Mouse (Mus musculus) kidney, adult 8-10 months (tissue): ENCODE data around the gene Proca1.
"Not testable (repeated sequence)": the region's sequence is repeated elsewhere in the genome, so short reads cannot be mapped to it uniquely, and the experiment has no call there.

Experiments used
- DNase-seq, 2 experiments: peaks; one replicate each; pipeline ENCODE4 v3.0.0; 2022

Gene Proca1

DNA sequence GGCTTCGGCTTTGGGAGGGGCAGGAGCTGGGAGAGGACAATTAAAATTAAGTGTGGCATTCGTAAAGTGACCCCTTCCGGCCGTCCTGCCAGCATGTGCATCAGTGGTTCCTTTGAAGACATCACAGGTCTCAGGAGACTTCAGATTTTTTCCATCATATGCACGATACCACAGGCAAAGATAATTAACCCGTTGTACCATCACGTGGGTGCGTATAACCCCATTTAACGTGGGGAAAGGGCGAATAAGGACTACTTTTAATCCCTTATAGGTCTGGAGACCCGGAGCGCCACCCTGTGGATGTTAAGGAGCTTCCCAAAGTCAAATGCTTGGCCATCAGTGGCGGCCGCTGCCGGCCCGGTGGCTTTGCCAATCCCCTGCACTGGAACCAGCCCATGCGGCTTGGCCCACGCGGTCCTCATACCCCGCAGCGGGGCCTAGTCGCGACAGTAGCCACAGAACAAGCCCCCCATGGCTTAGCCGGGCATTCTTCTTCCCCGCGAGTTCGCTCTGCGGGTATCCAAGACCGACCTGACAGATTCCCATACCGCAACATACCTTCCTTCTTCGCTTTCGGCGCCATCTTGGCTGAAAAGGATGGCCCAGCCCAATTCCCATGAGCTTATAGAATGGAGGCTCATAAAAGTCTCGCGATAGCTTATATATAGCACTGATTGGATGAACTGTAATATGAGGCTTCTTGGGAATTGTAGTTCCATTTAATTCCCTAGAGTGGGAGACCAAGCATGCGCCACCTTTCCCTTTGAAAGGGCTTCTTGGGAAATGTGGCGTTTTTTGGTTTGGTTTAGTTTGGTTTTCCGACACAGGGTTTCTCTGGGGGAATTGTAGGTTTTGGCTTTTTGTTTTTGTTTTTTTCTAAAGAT lies 10.0 kb upstream of the Proca1 start, which contains the start of gene Rpl23a:
Gene Rpl23a, minus strand, starts transcription at position 624 of the 884 bp plus-strand sequence.
- peak; percentile 86 to 91 for DNase-seq

DNA sequence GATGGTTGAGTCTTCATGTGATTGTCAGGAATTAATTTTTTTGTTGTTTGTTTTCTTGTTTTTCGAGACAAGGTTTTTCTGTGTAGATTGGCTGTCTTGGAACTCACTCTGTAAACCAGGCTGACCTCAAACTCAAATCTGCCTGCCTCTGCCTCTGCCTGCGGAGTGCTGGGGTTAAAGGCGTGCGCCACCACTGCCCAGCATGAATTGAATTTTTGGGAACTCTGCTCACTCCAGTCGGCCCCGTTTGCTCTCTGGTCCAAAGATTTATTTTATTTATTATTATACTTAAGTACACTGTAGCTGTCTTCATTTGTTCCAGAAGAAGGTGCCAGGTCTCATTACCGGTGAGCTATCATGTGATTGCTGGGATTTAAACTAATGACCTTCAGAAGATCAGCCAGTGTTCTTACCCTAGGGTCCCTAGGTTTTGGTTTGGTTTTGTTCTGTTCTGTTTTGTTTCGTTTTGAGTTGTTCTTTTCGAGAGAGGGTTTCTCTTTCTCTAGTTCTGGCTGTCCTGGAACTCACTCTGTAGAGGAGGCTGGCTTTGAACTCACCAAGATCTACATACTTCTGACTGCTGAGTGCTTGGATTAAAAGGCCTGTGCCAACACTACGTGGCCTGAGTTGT lies 9.2 kb upstream of the Proca1 start:
- no peak for DNase-seq

DNA sequence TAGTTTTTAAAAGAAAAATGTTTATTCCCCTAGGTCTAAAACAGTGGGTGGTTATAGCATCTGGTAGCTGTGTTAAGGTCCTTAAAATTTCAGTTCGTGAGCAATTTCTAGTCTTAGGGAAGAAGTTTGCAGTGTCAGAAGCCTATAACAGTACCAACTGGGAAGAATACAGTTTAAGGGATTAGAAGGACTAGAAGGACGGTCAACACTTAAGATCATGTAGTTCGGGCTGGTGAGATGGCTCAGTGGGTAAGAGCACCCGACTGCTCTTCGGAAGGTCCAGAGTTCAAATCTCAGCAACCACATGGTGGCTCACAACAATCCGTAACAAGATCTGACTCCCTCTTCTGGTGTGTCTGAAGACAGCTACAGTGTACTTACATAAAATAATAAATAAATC lies 8.5 kb upstream of the Proca1 start:
- not testable (repeated sequence) for DNase-seq

DNA sequence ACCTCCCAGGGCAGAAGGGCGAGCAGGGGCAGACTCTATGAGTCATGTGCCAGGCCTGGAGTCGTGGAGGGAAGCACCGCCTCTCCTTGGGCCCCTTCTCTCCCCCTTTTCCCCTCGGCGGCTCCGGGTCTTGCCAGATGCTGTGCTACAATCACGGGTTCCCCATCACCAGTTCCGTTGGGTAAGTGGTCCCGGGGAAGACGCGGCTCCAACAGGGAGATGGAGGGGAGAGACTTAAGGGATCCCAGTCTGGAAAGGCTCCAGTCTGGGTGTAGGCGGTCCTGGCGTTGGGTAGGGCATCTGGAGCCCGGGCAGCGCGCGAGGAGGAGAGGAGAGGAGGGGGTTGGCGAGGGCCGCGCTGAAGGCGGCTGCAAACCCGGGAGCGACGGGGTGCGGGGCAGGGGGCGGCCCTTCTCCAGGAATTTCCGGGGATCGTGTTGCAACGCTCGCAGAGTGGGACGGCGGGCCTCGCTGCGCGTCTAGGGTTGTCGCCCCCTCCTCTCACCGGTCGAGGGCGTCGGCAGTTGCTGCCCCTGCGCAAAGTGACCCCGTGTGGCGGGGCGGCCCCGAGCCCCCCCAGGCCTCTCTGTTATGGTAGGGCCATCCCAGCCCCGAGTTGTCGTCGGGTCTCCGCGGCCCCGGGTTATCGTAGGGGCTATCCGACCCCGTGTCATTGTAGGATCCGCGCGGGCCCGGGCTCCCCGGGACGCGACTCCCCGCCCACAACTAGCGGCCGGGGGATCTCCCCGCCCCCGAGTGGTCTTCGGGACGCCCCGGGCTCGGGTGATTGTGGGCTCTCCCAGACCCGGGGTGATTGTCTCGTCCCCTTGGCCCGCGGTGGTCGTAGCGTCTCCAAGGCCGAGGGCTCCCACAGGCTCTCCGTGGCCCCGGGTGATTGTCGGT lies 4.6 kb upstream of the Proca1 start, which contains the start of gene Rab34:
Gene Rab34, plus strand, starts transcription at position 100 of the 903 bp plus-strand sequence.
- peak; percentile 68 to 70 for DNase-seq

DNA sequence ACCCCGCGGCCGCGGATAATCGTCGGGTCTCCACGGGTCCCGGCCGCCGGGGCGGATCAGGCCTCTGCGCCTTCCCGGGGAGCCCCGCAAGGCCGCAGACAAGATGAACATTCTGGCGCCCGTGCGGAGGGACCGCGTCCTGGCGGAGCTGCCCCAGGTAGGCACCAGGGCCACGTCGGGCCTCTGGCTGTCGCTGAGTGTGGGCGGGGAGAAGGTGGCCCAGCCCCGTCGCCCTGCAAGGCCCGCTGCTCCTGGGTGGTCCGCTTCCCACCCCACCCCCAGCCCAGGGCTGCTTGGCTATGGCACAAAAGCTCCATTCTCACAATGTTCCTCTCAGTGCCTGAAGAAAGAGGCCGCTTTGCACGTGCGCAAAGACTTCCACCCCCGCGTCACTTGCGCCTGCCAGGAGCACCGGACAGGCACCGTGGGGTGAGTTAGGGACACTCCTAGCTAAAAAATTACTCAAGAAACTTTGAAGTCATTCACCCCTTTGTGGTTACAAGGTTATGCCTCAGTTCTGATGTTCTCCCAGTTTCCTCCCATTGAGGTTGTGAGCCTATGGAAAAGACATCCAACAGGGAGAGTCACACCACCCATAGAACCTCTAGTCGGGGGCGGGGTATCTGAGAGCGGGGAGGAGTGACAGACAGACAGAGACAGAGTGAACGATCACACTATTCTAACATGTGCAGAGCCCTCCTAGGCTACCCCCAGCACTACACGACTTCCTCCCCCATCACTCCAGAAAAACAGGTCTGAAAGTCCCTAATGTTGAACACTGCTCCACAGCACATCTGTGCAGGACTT lies 3.8 kb upstream of the Proca1 start:
- peak; percentile 70 to 79 for DNase-seq

DNA sequence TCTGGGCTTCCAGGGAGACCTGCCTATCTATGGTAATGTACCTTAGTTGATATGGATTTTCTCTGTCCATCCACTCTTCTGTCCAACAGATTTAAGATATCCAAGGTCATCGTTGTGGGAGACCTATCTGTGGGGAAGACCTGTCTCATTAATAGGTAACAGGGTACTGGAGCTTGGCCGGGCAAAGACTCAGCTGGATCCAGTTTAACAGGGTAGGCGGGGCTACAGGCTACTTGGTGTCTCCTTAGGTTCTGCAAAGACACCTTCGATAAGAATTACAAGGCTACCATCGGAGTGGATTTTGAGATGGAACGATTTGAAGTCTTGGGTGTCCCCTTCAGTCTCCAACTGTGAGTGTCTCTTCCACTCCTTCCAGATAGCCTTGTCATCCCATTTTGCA lies 3.2 kb upstream of the Proca1 start:
- peak; percentile 85 to 86 for DNase-seq

DNA sequence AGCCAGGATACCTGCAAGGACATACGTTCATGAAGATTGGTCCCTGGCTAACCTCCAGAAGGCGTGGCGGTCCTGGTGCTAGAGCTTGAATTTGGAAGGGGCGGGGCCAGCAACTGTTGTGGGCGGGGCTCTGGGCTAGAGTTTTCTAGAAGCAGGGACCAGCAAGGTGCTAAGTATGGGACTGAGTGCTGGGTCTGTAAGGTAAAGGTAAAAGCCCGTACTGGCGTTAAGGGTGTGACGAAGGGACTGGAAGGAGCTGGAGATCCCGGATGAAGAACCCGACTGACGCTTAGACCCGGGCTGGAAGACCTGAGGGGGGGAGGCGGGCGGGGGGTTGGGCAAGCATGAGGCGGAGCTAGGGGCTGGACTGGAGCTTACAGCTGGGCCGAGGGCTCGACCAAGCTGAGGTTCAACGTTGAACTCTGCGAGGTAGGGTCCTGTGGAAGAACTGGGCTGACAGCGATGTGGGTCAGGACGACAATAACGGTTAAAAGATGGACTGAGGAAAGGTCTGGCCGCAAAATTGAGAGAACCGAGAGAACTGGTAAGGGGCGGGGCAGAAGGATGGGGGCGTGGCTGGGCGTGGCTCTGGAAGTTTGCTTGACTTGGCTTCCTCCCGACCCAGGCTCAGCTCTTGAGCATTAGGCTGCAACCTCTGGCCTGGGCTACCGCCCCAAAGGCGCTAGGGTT lies 1.4 kb downstream of the Proca1 start:
- peak; percentile 69 to 85 for DNase-seq

DNA sequence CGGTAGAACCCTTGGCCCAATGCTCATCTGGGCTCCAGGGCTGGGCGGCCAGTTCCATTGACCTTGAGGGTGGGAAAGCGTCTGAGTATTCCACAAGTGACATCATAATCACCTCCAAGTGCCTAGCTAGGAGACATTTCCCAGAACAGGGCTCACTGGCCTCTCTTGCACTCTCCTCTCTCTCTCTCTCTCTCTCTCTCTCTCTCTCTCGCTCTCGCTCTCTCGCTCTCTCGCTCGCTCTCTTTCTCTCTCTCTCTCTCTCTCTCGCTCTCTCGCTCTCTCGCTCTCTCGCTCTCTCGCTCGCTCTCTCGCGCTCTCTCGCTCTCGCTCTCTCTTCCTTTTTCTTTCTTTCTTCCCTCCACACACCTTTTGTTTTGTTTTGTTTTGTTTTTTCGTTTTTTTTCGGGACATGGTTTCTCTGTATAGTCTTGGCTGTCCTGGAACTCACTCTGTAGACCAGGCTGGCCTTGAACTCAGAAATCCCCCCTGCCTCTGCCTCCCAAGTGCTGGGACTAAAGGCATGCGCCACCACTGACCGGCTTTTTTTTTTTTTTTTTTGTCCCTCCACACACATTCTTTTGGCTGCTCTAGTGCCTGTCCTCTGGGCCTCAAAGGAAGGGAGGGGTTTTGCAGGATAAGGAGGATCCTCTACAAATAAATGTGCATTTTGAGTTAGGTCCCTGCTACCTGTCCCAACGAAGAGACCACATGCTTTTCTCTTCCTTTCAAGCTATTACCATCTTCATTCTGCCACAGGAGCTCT lies 2.1 kb downstream of the Proca1 start:
- no peak for DNase-seq

DNA sequence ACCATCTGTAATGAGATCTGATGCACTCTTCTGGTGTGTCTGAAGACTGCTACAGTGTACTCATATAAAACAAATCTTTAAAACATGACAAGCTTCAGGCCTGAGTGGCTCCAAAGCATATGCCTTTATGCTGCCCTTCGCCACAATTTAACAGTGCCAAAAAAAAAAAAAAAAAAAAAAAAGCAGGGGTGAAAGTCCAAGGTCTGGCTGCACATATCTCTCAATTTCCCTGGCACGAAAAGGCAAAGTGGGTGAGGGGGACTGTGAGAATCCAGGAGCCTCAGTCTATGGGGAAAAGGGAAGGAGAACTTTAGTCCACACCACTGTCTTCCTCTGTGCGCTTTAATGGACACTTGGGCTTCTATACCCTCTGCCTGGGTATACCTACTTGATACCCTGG lies 9.2 kb downstream of the Proca1 start:
- DNase-seq, result no peak

DNA sequence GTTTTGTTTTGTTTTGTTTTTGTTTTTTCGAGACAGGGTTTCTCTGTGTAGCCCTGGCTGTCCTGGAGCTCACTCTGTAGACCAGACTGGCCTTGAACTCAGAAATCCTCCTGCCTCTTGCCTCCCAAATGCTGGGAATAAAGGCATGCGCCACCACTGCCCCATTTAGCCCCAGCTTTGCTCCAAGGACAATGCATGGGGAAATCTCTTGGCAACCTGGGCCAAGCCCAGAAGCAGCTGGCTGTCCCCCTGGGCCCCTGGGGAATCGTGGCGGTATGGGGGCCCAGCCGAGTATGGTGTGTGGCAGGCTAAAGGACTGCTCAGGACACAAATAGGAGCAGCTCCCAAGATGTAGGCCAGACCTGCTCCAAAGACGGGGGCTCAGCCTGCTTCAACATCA lies 11.1 kb downstream of the Proca1 start:
- no peak for DNase-seq

DNA sequence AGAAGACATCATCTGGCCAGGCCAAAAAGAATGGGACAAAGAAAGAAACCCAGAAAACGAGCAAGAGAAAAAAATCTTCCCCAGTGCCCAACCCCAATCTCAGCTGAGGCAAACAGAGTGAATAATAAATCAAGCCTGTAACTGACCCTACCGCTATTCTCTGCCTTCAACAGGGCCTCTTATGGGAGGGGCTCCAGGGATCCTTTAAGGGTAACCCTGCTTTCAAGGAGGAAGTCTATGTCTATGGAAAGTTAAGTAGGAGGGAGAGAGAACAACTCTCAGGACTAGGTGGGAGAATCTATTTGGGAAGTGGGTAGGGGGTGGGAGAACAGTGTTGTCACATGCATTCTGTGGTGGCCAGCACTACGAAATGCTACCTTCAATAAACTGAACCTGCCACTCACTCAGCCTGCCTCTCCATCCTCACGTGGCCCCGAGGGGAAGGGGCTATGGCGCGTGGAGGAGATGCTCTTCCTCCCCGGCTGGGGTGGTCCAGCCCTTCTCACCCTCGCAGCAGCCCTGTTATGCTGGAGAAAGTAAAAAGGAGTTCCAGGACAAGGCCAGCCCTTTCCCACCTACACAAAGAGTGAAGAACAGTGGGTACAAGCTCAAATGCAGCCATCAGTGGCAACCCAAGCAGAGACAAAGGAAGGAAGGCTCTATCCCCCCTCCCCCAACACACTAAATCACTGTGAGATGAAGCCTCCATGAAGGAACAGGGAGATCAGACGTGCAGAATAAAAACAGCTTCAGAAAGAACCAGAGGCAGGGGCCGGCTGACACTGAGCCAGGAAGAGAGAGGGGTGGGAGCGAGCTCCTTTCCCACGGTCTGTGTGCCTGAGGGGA lies 12.4 kb downstream of the Proca1 start:
- no peak for DNase-seq

DNA sequence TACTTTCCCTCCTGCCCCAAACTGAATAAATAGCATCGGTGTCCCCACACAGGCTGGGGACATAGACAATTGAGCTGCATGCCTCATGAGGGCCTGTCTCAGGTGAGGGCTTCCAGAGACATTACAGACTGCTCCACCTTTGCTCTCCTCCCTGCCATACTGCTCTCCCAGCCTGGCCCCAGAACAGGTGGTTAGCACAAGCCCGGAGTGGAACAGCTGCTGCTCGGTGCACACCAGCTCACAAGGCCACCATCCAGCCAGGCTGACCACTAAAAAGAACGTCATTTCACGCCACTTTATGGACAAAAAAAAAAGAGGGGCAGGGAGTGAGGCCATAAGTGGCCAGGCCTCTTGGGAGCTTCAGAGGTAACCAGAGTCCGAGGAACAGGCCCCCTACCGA lies 14.0 kb downstream of the Proca1 start:
- no peak for DNase-seq

DNA sequence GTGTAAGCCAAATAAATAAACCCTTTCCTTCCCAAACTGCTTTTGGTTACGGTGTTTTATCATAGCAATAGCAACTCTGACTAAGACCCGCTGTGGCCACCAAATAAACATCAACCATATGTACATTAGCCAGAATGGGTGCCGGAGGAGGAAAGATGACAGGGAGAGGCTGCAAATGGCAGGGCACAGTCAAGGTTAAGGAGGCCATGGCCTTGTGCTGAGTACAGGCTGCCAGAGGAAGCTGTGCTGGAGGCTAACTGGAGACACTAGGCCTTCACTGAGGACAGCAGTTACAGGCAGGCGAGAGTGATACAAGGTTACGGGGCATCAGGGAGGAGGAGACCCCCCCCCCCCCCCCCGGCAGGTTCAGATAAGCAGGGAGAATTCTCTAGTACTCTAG lies 16.7 kb downstream of the Proca1 start:
- no peak for DNase-seq

DNA sequence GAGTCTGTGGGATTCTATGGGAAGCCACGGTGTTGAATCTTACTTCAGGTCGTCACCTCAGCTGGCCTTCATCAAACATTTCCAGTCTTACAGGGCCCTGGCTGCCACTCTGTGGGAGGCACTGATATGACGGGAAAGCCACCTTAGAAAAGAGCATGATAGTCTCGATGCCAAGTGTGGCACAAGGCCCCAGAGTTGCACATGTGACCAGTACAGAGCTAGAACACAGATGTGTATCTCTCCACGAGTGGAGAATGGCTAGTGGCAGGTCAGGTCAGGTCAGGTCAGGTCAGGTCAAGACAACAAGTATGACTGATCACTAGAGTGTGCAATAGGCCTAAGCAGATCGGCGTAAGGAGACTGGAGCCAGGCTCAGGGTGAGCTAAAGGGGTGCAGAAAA lies 17.4 kb downstream of the Proca1 start:
- DNase-seq, result no peak

DNA sequence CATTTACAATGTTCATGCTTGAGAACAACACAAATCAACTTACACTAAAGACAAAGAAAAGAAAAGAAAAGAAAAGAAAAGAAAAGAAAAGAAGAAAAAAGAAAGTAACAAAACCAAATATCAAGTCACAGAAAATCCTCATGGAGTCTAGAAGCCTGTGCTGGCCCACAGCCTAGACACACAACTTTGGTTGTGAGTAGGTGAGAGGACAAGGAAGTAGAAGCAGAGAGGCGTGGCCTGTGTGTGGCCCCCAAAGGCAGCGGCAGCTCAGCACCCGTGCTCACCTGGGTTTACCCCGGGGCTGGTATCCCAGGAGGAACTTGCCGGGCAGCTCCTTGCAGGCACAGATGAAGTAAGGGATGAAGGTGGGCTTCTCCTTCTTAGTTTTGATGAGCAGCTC lies 18.3 kb downstream of the Proca1 start:
- no peak for DNase-seq

DNA sequence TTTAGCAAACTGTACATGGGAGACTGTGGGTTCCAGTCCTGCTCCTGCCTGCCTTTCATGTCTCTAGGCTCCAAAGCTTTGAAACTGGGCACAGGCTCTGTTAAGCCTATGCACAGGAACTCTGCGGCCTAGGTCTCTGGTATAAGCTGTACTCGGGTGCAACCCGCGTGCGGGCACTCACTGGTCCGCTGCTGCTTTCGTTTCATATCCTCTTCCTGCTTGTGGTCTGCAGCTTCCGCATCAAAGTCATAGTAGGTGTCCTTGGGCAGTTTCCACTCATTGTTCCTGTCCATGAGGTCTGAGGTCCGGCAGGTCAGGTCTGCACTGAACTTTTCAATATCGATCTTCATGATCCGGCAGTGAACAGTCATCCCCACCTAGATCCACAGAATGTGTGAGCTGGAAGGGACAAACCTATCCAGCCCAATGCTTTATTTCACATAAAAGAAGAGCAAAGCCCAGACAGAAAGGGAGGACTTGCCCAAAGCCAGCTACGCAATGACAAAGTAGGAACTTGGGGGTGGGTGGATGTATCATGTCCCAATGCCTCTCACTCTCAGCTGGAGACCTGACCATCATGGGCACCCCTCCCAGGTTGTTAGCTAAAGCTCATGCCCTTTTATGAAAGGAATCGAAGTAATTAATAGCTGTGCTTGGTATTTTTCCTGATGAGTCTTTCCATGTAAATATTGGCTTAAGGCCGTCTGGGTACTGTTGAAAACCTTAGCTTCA lies 20.1 kb downstream of the Proca1 start:
- no peak for DNase-seq

DNA sequence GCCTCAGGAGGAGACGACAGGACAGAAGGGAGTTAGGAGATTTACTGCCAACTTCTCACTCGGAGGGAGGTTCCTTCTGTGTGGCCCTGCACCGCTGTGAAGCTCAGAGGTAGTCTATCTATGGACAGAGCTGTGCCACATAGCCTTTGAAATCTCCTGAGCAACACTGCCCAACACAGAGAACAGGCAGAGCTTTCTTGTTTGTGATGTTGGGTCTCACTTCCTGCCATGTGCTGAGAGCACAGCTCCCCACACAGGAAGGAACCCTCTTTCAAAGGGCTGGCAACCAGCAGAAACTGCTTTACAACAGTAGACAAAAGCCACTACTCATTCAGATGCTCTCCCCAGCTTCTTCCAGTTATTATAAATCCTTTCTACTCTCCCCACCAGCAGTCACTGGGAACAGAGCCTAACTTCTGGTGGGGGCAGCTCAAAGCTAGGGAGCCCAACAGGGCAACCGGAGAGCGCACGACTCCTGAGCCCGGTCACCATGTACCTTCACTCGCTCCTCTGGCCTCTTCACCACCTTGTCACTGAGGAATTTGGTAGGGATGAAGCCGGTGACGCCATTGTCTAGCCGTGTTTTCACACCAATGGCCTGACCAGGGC lies 22.6 kb downstream of the Proca1 start:
- no peak for DNase-seq

DNA sequence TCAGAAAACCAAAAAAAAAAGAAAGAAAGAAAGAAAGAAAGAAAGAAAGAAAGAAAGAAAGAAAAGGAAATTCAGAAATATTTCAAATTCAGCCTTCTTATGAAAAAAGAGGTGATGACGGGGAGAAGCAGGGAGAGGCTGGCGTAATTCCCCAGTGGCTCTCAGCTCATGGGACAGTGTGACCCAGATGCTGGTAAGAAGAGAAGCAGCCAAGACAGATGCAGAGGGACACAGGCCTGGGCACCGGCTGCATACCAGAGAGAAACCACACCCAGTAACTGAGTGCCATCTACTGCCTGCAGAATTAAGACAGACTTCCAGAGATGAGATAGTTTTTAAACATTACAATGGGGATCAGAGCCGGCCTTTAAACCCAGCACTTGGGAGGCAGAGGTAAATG lies 30.4 kb downstream of the Proca1 start:
- no peak for DNase-seq

DNA sequence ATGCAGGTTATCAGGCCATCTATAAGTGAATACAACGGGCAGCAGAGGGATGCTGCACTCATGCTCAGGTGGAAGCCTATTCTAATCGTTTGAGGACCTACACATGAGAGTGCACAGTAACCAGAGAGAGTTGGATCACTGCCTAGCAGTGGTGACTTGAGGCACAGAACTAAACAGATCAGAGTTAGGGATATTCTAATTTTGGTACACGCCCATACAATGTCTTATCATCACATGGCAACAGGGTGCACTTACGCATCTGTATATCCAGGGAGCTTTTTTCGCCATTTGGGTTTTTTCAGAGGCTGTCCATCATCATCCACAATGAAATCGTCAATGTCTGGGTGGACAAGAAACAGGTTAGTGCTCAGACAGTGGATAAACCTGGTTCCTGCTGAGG lies 38.3 kb downstream of the Proca1 start:
- no peak for DNase-seq
